Mouse (Mus musculus) liver, postnatal 0 days (tissue): Measurements from ENCODE around the gene Pgc.

Experiments
- CTCF ChIP-seq: sonication (generic); IDR thresholded peaks from 2 replicates; pipeline ENCODE4 v1.5.1; 2016; ENCODE audit warnings: antibody characterized with exemption, low read depth
- EP300 ChIP-seq: IDR thresholded peaks from 2 replicates; pipeline ENCODE4 v1.6.1; 2016; ENCODE audit warnings: antibody characterized with exemption, low read depth, mild to moderate bottlenecking

DNA sequence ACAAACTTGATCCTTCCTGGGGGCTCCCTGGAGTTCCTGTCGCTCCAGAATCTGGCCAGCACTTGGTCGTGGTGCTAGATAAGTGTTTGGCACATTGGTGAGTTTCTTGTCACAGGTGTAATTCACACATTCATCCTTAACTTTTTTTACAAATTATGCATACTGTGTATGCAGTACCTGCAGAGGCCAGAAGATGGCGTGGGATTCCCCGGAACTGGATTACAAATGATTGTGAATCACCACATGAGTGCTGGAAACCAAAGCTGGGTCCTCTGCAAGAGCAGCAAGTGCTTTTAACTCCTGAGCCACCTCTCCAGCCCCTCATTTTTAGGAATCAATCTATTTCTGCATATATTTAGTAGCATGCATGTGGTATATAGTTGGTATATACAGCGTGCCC is 25.2 kb downstream of the Pgc start:
- TF ChIP-seq CTCF = peak; percentile 42
- TF ChIP-seq EP300 = no peak
